Mouse (Mus musculus): Measurements from ENCODE around the gene Arhgef5.

DNA sequence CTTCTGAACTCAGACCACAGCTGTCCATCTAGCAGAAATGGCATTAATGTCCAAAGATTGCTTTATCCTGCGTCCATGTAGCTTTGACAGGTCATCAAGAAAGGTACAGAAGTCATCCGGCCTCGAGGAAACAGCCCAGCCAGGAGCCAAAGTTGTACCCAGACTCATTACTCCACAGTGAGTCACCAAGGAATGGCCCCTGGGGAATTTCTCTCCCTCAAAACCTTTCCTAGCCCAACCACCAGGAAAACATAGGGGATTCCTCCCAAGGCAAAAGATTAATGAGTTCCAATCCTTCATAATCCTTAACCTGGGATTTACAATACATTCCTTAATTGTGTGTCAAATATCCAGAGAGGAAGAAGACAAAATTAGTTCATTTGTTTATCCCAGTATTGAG lies 18.0 kb upstream of the Arhgef5 start:
- TF ChIP-seq CTCF (IDR thresholded peaks at IDR 0.05) = no peak
- no peak for TF ChIP-seq POLR2A (IDR thresholded peaks at IDR 0.05; ENCODE audit: insufficient read depth, low read depth, low read length)
